Mouse (Mus musculus) B cell, adult 2 months (primary cell): Measurements from ENCODE around the gene Cldn7.
A peak's percentile ranks its signal among the peaks of the same experiment; 100 is the strongest.

Experiments
- DNase-seq, 2 experiments: peaks; one replicate each; pipeline ENCODE4 v3.0.0; 2022

The Cldn7 gene

DNA sequence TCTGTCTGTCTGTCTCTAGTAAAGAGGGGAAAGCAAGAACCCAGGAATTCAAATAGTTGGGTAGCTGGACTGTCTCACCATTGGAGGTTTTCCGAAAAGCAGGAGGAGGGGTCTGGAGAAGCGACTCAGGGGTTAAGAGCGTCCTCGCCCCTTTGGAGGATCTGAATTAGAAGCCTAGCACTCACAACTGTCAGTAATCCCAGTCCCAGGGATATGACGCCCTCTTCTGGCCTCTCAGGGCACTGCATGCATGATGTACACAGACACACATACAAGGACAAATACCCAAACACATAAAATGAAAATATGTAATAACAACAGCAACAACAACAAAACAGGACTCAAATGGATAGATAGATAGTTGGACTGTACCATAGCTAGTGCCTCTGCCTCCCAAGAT is 4.0 kb upstream of the Cldn7 start:
- DNase-seq = peak; percentile 40 to 51

DNA sequence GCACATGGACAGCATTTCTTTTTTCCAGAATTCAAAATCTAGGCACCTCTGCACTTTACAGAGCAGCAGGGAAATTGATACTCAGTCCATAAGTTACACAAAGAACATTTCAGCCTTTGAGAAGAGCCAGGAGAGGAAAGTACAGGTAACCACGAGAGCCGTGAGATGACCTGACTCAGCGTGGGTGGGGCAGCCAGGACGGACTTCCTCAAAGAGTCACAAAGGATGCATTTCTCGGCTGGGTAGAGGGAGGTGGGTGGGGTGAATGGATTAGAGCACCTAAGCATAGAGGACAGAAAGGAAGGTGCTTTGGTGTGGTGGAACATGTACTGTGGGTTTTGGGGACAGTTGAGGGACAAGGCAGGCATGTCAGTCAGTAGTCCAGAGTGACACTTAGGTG is 2.7 kb upstream of the Cldn7 start:
- peak; percentile 24 to 45 for DNase-seq

DNA sequence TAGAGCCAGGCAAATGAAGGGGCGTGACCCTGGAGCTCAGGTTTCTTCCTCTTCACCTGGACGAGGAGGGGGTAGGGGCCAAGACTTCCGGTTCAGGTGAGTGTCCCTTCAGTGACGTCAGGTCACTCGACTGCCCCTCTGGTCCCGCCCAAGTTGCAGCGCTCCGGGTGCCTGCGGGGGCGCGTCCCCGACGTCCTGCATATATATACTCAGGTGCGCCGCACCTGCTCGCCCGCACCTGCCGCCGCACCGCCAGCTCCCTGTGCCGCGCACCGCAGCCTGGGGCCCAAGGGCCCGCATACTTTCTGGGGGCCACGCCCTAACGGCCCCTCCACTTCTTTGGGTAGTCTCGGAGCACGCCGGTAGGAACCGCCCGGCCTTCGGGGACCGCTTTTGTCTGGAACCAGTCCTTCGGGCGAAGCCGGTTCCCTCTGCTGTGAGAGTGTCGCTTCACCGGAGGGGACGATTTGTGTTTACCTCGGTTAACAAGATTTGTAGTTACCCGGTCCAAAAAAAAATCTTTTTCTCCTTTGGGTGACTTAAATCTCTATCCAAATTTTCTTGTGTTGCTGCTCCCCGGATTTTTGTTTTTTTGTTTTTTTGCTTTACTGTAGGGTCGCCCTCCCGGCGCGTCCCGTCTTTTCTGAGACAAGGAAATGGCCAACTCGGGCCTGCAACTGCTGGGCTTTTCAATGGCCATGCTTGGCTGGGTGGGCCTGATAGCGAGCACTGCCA is 859 bp downstream of the Cldn7 start:
- peak in 1 of 2 experiments; percentile 32 for DNase-seq

DNA sequence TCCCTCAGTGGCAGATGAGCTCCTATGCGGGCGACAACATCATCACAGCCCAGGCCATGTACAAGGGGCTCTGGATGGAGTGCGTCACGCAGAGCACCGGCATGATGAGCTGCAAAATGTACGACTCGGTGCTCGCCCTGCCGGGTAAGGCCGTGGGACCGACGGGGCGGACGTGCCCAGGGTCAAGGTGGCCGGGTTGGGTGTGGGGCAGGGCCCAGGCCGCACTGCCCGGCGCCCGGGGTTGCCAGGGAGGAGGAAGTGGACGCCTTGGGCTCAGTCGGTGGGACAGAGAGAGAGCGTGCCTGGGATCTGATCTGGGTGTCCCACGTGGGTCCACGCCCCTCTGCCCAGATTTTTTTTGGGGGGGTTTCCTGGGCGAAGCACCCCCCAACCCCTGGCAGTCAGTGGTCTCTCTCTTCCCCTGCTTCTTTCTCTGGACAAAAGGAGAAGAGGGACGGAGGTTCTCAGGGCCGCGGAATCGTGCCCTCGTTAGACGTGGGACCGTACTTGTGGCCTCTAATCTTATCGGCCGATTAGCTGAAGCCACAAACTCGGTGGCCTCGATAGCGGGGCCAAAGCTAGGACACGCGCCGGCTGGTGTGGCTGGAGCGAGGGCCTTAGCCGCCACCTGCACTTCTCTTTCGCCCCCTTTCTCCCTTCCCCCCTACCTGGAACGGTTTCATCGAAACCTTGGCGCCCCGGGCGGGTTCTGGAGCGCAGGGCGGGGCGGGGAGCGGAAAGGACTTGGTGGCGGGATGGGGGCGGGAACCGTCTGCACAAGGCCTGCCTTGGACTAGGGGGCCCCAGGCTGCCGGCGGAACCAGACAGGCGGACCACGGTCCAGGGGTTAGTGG is 1.7 kb downstream of the Cldn7 start:
- DNase-seq = peak; percentile 25 to 27

DNA sequence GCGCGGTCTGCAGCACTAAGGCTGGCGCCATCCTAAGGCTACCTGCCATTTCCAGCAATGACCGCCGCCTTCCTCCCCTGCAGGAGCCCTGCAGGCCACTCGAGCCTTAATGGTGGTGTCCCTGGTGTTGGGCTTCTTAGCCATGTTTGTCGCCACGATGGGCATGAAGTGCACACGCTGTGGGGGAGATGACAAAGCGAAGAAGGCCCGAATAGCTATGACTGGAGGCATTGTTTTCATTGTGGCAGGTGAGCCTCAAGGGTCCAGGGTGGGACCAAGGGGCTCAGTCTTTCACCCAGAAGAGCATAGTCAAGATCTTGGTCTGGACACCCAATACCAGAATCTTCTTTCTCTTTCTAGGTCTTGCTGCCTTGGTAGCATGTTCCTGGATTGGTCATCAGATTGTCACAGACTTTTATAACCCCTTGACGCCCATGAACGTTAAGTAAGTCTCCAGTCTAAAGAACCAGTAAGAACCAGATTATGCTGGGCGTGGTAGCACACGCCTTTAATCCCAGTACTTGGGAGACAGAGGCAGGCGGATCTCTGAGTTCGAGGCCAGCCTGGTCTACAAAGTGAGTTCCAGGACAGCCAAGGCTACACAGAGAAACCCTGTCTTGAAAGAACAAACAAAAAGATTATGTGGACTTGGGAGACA is 2.4 kb downstream of the Cldn7 start:
- no peak for DNase-seq

DNA sequence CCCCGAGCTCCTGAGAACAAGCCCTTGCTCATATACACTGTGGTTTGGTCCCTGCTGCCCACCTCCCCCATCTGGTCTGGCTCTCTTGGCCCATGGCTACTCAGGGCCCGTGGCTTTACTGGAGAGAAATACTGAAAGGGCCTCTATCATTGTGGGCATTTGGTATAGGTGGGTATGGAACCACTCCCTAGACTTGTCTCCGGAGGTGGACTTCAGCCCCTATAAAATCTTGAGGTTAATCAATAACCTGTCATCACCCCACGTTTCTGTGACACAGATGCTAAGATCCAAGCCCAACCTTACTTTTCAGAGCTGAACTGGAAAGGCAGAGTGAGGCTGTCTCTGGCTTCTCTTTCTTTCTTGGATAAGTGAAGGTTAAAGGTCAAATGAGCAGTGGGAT is 4.2 kb downstream of the Cldn7 start:
- DNase-seq = no peak

DNA sequence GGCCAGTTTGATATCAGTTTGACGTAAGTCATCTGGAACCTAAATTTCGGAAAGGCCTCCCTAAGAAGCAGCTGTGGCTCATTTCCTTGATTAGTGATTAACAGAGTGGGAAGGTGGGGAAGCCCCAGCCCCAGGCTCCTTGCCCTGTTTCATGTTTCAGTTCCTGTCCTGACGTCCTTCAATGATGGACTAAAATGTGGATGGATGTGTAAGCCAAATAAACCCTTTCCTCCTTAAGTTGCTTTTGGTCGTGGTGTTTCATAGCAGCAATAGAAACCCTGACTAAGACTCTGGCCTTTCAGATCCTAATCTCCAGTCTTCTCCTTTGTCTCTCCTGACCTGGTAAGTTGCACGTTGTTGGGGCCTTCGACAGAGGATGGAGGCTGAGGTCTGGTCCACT is 5.6 kb downstream of the Cldn7 start:
- DNase-seq = no peak

DNA sequence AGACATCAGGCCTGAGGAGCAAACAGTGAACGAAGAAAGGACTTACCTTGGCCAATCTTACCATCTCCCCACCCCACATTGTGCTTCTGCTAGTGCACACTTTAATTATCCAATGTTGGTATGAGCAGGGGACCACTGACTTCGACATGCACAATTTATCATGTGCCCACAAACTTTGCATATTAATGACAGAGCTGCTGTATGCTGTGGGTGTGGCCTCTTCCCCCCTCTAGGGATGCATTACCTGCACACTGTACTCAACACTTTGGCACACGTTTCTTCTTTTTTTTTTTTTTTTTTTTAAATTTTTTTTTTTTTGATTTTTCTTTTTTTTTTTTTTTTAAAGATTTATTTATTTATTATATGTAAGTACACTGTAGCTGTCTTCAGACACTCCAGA is 6.2 kb downstream of the Cldn7 start:
- DNase-seq = peak; percentile 23 to 37

DNA sequence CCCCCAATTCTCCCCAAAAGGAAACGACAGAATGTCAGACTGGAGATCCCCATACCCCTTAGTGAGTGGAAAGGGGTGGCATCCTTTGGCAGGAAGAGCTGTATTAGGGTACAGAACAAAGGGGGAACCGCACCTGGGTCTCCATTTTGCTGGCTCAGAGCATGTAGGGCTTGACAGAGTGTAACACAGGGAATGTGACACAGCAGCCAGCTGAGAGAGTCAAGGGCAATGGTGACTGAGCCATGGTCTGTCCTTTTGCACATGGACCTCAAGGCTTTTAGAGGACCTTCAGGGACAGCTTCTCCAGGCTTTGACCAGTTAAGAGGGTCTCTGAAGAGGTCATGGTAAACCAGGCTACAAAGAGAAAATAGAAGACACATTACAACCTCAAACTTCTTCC is 10.3 kb downstream of the Cldn7 start:
- DNase-seq = no peak

DNA sequence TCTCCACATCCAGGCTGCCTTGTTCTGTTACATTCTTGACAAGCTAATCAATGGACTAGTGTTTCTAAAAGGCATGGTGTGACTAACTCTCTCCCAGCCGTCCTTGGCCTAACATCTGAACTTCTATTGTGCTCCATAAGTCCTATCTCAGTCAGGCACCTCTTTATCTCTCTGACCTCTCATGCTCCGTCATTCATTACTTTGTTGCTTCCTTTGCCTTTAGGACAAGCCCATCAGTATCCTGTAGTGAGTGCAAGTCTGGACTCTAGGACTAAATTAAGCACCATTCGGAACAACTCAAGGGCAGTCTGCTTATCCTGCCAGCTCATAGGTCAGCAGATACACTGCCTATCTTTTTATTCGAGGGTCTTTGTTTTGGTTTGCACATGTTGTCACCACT is 11.7 kb downstream of the Cldn7 start:
- DNase-seq = no peak

DNA sequence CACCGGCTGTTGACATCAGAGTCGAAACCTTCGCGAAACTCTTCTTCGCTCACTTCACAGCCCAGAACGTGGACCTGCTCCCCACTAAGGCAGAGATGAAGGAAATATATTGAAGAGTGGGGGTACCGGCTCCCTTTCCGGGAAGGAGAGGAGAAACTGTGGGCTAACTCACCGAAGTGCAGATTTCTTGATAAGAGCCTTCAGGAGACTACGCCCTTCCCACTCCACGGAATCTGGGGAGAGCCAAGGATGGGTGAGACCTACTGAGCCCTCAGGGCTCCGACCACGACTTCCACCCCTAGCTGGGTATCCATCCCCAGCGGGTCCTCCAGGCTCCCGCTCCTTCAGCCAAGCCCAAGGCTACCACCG is 15.2 kb downstream of the Cldn7 start:
- no peak for DNase-seq

DNA sequence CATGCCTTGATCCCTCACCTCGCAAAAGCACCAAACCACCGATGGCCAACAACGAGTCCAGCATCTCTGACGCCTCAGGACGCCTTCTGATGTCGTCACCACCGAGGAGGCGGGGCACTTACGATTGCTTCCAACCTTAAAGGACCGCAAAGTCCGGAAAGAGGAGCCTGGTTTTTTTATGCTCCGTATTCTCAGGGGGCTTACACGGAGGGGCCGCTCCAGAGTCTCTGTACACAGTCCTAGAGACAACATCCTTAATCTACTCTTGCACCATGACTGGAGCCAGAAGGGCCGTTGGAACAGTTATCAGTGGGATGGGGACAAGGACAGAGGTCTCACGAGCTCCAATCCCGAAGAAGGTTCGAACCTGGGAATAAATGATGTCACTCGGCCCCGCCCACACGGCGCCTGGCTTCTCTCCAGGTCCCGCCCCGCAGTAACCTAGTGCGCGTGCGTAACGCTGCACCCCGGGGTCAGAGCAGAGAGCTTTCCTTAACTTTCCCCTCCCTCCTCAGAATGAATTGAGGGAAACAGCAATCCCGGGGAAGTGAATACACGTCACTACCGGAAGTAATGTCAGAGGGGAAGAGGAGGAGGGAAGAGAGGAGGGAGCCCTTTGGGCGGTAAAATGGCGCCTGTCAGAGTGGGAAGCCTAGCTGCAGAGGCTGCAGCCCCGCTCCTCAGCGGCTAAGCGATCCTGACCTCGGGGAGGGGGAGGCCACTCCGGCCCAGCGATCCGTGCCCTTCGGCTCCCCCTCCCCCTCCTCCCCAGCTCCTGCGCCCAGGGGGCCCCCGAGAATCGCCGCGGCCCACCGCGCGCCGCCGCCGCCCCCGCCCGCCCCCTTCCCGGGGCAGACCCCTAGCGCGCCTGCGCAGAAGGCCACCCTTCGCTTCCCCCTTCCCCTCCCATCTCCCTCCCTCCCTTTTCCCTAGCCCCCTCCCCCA is 15.9 kb downstream of the Cldn7 start:
- peak; percentile 96 to 97 for DNase-seq

DNA sequence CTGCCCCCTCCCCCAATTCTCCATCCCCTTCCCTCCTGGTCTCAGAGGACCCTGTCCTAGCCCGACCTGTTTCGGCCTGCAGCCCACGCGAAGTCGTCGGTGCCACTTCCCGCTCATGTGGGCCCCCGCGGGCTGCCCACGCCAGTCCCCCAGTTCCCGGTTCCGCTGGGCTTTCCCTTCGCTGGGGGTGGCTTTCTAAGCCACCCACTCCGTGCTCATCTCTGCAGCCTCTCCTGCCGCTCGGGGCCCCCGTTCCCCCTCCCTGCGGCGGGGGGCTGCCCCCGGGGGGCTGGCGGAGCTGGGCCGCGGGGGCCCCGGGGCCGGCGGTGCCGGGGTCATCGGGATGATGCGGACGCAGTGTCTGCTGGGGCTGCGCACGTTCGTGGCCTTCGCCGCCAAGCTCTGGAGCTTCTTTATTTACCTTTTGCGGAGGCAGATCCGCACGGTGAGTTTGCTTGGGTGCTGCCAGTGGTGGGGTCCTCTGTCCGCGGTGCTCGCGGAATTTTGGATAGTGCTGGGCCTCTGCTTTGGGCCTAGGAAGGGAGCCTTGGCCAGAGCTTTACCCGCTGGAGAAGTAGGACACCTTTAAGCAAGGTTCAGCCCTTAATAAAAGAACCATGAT is 16.7 kb downstream of the Cldn7 start, which contains the start of gene Ctdnep1:
Ctdnep1 (plus strand) TSS at position 16 of the 622 bp plus-strand sequence.
- DNase-seq = no peak

DNA sequence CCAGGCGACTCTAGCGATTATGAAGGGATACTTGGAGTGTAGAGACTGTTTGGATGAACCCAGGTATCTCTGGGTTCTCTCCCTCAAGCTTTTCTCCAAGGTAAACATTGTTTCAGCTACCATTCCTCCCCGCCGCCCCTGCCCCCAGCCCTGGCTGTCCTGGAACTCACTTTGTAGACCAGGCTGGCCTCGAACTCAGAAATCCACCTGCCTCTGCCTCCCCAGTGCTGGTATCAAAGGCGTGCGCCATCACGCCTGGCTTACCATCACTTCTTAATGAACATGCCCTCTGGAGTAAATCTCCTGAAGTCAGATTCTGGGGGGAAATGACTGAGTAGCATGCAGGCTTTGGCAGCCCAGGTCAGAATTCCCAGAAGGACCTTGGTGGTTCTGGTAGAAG is 17.6 kb downstream of the Cldn7 start, which contains the start of gene Elp5:
Elp5 (minus strand) TSS at position 293 of the 400 bp plus-strand sequence.
- DNase-seq = no peak

DNA sequence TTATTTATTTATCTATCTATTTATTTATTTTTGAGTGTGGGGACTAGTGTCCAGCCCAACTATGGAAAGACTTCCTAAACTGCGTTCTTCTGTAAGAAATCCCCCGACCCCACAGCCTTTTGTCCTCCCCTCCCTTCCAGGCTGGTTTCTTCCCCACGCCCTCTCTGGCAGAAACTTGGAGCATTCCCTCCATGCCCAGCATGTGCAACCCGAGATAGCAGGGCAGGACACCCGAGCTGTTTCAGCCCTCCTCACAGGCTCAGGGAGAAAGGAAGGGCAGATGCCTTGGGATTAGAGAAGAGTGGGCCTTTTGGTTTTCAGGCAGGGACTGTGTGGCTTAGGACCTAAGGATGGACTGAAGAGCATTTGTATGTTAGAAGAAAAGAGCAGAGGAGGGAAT is 18.3 kb downstream of the Cldn7 start:
- DNase-seq = no peak

DNA sequence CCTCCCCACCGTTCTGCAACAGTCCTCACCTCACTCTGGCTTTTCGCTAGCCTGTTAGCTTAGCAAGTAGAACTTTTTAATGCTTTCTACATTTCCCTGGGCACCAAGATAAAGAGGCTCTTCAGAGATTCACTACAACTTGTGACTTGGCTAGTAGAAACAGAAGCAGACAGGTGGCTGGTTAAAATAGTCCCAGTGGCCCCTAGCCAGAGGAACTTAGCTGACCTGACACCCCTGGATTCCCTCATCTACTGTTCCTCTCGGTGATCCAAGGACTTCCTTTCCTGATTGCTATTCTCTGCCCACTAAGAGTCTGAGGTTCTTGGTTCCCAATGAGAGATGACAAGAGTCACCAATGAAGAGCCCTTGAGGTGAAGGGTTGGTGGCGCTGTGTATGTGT is 18.8 kb downstream of the Cldn7 start:
- DNase-seq = no peak

DNA sequence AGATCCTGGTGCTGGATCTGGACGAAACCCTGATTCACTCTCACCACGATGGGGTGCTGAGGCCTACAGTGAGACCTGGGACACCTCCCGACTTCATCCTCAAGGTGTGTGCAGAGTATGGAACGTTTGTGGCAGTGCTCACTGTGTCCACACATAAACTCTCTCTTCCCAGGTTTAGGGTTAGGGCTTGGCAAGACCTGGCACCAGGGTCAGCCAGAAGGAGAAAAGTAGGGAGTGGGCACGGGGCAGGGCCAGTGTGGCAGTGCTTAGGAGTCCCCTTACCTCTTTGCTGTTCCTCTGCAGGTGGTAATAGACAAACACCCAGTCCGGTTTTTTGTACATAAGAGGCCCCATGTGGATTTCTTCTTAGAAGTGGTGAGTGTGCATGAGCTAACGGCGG is 19.9 kb downstream of the Cldn7 start:
- DNase-seq = no peak

DNA sequence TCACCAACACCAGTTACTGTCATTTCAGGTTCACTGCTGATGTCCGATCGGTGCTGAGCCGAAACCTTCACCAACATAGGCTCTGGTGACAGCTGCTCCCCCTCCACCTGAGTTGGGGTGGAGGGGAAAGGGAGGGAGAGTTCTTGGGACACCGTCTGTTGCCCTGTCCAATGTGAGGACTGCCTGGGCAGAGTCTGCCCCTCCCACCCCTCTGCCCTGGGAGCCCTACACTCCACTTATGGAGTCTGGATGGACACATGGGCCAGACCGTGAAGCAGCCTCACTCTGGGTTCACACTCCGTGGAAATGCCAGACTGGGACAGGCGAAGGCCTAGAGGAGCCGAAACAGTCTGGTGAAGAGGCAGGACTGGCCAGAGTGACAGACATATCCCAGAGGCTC is 25.4 kb downstream of the Cldn7 start:
- no peak for DNase-seq

DNA sequence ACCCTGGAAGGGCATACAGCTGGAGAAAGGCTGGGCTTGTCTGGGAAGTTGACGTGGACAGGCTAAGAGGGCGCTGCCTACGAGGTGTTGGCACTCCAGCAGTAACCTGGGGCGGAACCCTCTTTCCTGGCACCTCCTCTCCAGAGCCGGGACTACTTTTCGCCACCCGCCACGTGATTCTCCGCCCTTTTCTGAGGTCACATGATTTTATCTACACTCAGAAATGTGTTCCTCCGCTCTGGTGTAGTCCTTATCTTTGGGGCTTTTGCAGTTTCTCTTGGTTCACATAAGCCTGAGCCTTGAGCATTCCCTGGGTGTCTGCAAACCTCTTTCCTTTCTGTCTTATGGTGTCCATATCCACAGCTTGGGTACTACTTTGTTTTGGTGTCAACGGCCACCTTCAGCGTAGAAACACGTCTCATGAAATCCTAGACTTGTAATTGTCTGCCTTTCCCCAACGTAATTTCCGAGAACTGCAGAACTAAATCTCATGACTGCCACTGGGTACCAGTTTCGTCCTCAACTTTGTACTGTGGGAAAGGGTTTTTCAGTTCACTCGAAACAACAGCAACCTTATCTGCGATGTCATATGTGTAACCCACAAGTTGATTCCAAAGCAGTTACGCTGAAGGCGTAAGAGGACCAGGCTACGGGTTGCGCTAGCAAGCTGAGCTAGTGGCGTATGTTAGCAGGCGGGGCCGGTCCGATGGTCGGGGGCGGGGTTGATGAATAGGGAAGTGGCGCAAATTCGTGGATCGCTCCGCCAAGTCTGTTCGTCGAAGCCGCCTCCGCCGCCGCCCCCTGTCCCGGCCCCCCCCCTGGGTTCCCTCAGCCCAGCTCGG is 26.5 kb downstream of the Cldn7 start, which contains the start of gene Gabarap:
Gabarap (plus strand) TSS at position 294 of the 842 bp plus-strand sequence.
- DNase-seq = peak; percentile 96 to 98

DNA sequence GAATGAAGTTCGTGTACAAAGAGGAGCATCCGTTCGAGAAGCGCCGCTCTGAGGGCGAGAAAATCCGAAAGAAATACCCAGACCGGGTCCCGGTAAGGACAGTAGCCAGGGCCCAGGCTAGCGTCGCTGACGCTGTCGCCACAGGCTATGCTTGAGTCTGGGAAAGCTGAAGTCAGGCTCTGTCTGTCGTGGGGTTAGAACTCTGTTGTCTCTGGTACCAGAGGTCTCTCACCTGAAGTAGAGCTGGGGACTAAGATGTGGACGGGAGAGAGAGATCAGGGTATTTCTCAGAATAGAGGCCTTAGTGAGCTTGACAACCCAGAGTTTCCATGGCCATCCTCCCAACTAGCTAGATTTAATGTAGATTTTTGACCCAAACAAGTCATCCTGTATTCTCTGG is 27.1 kb downstream of the Cldn7 start:
- no peak for DNase-seq

DNA sequence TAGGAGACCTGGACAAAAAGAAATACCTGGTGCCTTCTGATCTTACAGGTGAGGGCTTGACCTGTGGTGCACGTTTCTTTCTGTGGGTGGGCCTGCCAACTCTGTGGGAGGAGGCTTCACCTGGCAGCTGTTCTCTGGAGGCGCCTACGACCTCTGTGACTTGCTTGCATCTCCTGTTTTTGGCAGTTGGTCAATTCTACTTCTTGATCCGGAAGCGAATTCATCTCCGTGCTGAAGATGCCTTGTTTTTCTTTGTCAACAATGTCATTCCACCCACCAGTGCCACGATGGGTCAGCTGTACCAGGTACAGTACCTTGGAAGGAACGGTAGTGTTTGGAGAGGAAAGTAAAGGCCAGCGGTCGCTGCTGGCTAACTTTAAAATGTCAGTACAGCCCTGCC is 27.8 kb downstream of the Cldn7 start:
- DNase-seq = no peak
